Mouse (Mus musculus): ENCODE data around the gene Oasl2.

Gene Oasl2

DNA sequence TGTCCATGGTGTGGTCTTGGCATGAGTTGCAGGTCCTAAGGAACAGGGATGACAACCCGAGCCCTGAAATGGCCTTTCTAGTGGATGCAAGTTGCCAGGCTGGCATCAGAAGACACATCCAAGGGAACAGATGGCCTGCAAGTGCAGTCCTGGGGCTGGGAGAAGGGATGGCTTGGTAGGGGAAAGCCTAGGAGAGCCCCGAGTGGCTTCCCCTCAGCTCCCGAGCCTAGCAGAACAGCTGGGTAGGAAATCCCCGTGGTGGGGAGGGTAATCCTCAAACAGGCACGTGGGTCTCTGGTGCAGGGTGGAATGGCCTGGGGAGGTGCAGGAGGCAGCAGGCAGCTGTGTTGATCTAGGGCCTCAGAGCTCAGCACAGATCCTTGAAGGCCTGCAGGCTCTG, 52.6 kb downstream of the Oasl2 start:
- in situ Hi-C loops (cut with MboI; ENCODE audit: low pct_unique_long_range_greater_than_20kb in 1 of 2, low sequenced_read_pairs in 2 of 2, unreplicated experiment in 1 of 2) = no loop called here

DNA sequence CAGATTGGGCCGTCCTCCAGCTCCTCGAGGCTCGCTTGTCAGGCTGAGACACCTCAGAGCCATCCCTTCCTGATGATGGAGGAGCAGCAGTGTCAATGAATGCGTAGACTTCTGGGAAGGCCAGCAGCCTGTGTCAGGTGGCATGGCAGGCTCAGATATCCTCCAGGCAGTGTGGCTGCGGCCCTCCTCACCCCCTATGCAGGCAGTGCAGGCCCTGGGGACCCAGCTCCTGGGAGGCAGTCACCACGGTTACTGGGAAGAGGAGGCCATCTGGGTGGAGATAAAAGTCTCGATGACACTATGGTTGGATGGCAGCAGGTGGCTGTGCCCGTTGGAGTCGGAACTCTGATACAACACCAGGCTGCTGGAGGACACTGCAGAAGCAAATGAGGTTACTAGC, 53.1 kb downstream of the Oasl2 start:
- in situ Hi-C loops (cut with MboI; ENCODE audit: low pct_unique_long_range_greater_than_20kb in 1 of 2, low sequenced_read_pairs in 2 of 2, unreplicated experiment in 1 of 2) = no loop called here

DNA sequence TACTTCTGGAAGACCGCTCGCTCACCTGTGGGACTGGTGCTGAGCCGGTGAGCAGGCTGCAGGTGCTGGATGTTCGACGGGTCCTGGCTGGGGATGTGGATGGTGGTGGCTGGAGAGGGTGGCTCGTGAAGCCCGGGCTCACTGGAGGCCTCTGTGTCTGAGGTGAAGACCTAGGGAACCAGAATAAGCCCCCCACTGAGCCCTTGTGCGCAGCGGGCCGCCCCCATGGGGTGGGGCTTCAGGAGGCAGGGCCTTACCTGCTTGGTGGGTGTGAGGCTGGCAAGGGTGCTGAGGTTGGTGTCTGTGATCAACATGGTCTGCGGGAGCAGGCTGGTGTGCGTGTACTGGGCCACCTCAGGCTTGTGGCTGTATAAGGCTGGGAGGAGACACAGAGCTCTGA, 53.9 kb downstream of the Oasl2 start:
- in situ Hi-C loops (cut with MboI; ENCODE audit: low pct_unique_long_range_greater_than_20kb in 1 of 2, low sequenced_read_pairs in 2 of 2, unreplicated experiment in 1 of 2) = no loop called here

DNA sequence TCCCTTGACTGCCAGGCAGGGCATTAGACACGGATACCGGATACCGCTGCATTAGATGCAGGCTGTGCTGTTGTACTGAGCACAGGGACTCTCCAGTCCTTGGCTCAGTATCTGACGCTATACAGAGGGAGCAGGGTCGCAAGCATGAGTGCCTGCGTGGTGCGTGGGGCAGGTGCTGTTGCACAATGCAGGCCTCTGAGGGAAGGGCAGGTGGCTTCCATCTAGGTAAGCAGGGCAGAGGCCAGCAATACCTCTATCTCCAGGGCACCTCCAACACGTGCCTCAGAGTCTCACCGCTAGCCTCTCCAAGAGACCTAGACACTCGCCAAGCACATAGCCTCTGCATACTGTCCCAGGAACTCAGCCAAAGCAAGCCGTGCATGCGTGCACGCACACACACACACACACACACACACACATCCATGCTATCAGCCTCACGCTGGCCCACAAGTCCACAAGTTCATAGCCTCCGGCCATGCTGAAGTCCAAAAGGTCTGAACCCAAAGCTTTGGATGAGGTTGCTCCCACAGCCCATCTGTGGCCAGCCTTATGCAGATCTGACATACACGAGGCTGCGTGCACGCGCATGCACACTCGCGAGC, 54.6 kb downstream of the Oasl2 start:
- in situ Hi-C loops (cut with MboI; ENCODE audit: low pct_unique_long_range_greater_than_20kb in 1 of 2, low sequenced_read_pairs in 2 of 2, unreplicated experiment in 1 of 2) = no loop called here

DNA sequence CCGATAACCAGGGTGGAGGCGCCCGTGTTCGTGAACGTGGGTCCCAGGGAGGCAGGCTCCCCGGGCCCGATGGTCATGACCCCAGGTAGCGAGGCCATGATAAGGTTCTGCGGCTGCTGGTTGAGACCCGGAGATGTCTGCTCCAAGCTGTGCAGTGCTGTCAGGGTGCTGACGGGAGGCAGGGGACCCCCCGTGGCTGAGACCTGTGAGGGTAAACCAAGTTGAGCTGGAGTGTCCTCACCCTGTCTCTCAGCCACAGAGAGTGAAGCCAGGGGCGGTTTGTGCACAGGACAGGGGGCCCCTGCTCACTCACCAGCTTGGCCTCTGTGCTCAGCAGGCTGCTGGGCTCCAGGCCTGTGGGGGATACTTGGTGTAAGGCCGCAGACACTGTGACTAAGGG, 56.6 kb downstream of the Oasl2 start:
- in situ Hi-C loops (cut with MboI; ENCODE audit: low pct_unique_long_range_greater_than_20kb in 1 of 2, low sequenced_read_pairs in 2 of 2, unreplicated experiment in 1 of 2) = no loop called here

DNA sequence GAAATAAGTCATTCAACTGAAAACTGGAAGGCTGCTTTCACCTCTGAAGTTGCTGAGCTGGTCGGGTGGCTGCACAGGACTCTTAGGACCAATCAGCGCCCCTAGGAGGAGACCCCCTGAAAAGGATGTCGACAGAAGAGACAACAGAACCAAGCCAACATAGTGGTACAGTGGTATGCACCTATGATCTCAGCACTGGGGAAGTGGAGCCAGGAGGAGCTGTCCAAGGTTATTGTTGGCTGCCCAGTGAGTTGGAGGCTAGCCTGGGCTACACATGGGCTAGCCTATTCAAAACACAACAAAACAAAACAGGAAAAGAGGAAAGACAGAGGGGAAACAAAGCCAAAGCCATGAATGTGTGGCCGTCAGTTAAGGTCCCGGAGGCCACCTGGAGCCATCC, 61.3 kb downstream of the Oasl2 start:
- in situ Hi-C loops (cut with MboI; ENCODE audit: low pct_unique_long_range_greater_than_20kb in 1 of 2, low sequenced_read_pairs in 2 of 2, unreplicated experiment in 1 of 2) = no loop called here

Measured in mouse embryonic stem cell (cell line).